Mouse (Mus musculus): ENCODE measurements around the gene Zwilch. TPM values are rescaled to one million over a fixed set of nuclear protein-coding genes. Genes with fewer than 3 reads are reported as not detected.

Gene Zwilch
- total RNA-seq, 2 experiments from 2014 or later: 5.8 to 8.1 TPM

DNA sequence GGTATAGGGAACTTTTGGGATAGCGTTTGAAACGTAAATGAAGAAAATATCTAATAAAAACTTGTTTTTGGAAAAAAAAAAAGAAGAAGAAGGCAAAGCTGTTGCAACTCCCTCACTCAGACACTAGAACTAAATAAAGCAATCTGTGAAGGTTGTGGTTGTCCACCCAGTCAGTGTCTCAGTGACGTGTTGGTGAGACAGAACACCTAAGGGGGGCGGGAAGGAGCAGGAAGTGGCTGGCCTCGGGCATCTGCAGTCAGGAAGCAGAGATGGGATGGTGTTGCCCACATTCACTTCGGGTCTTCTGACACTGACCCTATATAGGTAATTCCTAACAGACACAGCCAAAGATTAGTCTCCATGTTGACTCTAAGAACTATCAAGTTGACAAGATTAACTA is 57.1 kb downstream of the Zwilch start:
- no peak for DNase-seq
- intact Hi-C loops (cut with DNase I): no loop called here

DNA sequence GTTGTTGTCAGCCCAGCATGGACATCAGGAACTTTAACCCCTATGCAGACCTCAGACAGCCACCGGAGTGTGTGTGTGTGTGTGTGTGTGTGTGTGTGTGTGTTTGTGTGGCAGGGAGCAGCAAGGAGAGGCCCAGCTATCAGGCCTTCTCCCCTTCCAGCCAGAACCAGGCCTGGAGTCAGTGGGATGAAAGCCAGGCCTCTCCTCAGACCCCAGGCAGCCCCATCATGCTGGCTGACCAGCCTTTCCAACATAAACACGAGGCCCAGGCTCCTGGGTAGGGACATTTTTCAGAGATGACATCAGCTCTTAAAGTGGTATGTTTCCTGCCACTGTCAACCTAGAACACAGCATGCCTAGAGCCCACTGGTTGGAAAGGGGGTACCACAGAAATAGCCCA is 58.3 kb downstream of the Zwilch start:
- intact Hi-C loops (cut with DNase I): no loop called here
- DNase-seq: peak; percentile 47 to 51

DNA sequence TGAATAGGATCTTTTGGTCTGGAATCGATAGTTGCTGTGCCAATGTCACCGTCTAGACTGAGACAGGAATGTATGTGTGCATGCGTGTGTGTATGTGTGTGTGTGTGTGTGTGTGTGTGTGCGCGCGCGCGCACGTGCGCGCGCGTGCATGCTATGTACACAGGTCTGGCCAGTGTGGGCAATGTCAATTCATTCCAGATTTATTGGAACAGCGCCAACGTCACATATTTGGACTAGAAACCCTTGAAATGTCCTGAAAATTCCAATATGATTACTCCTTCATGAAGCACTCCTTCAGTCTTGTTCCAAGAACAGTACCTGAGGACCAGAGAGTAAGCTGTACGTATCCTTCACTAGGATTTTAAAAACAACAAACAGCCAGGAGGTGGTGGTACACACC is 62.4 kb downstream of the Zwilch start:
- intact Hi-C loops (cut with DNase I): no loop called here
- no peak for DNase-seq

DNA sequence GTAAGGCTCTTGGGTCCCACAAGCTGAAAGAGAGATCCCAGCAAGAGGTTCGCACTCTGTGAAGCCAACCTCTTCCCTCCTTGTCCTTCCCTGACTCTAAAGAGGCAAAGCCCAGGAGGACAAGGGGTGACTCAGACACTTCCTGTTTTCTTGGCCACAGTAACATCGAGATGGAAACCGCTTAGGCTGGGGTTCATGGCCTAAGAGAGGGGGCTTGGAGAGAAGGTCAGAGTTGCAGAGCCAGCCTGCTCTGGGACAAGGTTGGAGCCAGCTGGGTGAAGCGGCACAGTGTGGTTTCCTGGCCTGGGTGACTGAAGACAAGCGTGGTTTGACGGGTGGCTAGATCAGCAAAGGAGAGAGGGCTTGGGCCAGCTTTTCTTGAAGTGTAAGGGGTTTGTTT is 67.6 kb downstream of the Zwilch start:
- intact Hi-C loops (cut with DNase I): no loop called here
- DNase-seq: no peak

DNA sequence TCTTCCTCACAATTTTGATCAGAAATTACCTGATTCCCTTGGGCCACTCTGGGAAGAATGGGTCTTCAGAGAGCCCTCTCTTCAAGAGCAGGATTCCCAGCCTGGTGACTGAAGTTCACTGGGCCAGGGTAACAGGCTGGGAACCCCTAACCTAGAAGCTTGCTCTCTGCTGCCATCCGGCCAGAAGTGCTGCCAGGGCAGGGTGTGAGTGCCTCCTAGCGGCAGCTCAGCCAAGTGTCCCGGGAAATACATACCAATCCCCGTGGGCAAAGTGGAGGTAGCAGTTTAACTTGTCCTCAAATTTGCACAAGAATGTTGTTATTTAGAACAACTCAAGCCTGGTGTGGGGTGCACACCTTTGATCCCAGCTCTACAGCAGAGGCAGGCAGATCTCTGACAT is 72.5 kb downstream of the Zwilch start:
- peak; percentile 74 to 83 for DNase-seq
- intact Hi-C loops (cut with DNase I): loop anchor here (1.0 kb wide), 2 partner anchors 144 to 184 kb away; no protein-coding TSS in a partner anchor

DNA sequence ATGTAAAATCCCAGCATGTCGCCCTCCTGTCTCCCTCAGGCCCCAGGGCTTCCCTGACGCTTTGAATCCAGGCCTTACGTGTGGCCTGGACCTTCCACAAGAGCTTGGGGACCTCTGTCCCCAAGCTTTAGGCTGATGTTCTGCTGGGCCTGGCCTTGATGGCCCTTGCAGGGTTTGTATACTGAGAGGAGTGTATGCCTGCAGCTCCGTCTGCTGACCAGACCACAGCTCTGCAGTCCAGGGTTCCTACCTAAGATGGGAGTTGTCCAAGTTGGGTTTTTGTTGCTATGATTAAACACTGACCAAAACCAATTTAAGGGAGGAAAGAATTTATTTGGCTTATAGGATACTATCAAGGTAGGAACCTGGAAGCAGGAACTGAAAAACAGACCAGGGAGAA is 74.6 kb downstream of the Zwilch start:
- intact Hi-C loops (cut with DNase I): no loop called here
- no peak for DNase-seq

DNA sequence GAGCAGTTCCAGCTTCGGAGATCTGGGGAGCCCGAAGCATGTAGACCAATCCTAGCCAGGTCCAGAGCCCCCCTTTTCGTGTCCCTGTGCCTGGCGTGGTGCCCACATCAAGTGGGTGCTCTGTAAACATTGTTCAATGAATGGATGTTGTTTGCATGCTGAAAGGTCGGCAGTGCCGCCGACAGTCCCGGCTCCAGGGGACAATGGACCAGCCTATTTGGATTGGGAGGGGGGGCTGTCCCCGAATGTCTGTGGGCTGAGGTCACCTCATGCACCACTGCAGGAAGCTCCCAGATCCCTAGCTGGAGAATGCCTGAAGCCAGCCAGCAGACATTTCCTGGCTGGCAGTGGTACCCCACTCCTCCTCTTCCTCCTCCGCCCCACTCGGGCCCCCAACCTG is 78.8 kb downstream of the Zwilch start:
- intact Hi-C loops (cut with DNase I): no loop called here
- DNase-seq: peak; percentile 46 to 48

DNA sequence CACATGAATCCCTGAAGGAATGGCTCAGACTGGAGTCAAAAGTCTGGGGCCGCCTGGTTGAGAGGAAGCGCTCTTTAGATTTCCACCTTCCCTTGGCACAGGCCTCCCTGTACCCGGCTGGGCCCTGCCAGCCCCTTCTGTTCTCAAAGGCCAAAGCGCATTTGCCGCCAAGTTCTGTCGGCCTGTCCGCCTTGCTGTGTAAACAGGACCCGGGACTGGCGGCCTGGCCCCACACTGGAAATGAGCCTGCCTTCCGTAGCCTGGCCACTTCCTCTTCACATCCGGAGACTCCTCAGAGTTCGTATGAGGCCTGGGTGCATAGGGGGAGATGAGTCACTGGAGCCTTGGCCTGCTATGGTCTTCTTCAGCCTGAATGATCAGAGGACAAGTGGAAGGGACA is 83.9 kb downstream of the Zwilch start:
- intact Hi-C loops (cut with DNase I): no loop called here

DNA sequence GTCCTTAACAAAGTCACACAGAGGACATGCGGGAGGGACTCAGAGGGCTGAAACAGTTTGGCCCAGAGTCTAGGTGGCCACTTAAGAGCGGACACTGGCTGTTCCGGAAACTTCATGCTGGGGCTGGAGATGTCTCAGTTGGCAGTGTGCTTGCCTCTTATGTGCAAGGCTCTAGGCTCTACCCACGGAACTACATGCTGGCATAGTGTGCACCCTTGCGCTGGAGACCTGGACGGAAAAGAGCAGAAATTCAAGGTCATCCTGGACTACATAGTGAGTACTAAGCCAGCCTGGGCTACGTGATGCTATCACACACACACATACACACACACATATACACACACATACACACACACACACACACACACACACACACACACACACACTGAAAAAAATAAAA is 84.6 kb downstream of the Zwilch start:
- intact Hi-C loops (cut with DNase I): no loop called here

More for the DNA sequence above, 83.9 kb downstream of the Zwilch start:
- DNase-seq: peak; percentile 61 to 66

DNA sequence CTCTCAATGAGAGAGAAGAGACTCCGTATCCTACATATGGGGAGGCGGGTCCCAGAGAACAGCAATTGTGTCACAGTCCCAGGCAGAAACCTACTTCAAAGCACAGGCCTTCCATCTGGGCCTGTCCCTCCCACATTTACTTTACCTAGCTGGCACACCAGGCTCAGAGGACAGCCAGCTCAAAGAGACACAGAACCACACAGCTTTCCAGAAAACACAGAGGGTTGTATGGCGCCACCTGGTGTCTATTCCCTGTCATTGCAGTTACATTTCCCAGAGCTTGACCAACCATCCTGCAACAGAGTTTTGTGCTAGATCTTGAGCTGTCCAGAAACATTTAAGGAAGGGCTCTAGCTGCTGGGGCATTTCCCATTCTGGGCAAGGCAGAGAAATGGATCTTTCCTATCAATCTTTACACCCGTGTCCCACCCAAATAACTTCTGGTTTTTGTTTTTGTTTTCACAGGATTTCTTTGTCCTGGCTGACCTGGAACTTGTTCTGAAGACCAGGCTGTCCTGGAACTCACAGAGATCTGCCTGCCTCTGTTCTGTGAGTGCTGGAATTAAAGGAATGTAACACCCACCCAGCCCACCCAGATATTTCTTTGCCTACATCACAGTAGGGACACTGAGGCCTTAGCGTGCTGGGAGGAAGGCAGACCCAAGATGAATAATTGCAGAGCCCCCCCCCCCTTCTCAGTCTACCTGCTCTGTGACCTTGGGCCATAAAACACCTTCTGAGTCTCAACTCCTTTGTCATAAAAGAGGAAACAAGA is 85.3 kb downstream of the Zwilch start:
- intact Hi-C loops (cut with DNase I): loop anchor here (1.0 kb wide), 3 partner anchors 62 to 169 kb away; no protein-coding TSS in a partner anchor
- DNase-seq: peak; percentile 84 to 90

More for the DNA sequence above, 84.6 kb downstream of the Zwilch start:
- no peak for DNase-seq

Other genes with a start within 250 kb of the Zwilch start
- 10 to 100 TPM; 16.1 to 19.4 TPM for gene Smad6, start 151.0 kb downstream of the Zwilch start, total RNA-seq (2021)
- gene Lctl, start 56.0 kb downstream of the Zwilch start, total RNA-seq (2021): under 1 TPM in 1 of 2 experiments, not detected in 1; 0.26 TPM
- gene Rpl4, start 271 bp upstream of the Zwilch start, total RNA-seq (2021): 100 to 1,000 TPM; 625 to 646 TPM
- gene Snapc5, start 6.2 kb upstream of the Zwilch start, total RNA-seq (2021): 10 to 100 TPM; 19.9 to 24.2 TPM
- 1 to 10 TPM; 2.1 to 2.2 TPM for gene Uchl4, start 62.1 kb upstream of the Zwilch start, total RNA-seq (2021)
- 10 to 100 TPM; 59.6 to 65.1 TPM for gene Map2k1, start 80.5 kb upstream of the Zwilch start, total RNA-seq (2021)
- 10 to 100 TPM; 26.6 to 28.9 TPM for gene Tipin, start 108.5 kb upstream of the Zwilch start, total RNA-seq (2021)
- 10 to 100 TPM; 17.4 to 21.3 TPM for gene Dis3l, start 168.2 kb upstream of the Zwilch start, total RNA-seq (2021)
- gene Megf11, start 212.5 kb upstream of the Zwilch start, total RNA-seq (2021): 1 to 10 TPM; 3.3 to 4.2 TPM

Data from heart, postnatal 10 days (tissue).